Mouse (Mus musculus) CD4-positive naive resting alpha-beta T cell, adult 57 days (primary cell): Measurements from ENCODE around the gene C130079G13Rik. TPM values are rescaled to one million over a fixed set of nuclear protein-coding genes. Genes with fewer than 3 reads are reported as not detected.

Experiments used
- total RNA-seq: library from RNA; stranded (reverse); gene quantifications from one replicate; pipeline ENCODE4 v1.2.4, GENCODE M21; 2023

The C130079G13Rik gene
- not detected for total RNA-seq

DNA sequence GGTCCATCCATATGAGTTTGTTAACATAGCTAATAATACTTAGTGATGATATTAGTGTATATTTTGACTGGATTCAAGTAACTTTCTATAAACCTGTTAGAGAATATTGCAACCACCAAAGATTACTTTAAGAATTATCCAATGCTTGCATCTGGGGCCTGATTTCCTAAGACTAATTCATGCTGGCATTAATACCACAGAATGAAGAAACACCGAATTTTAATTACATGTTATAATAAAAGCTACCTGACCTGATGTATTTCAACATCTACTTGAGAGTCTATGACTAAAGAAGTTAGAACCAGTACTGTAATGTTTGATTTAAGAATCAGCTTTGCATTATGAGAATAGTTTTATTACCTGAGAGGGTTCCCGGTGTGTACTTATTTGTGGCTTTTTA, at the start of gene C130079G13Rik:
Gene C130079G13Rik (plus strand): TSS at position 301 of the 400 bp plus-strand sequence.

Other genes starting within 250 kb of the C130079G13Rik start
- gene Gm5538, start 195.4 kb upstream of the C130079G13Rik start, total RNA-seq, result 2.1 TPM
- not detected for gene Gm8298, start 64.2 kb upstream of the C130079G13Rik start, total RNA-seq
- not detected for gene Aadacl2, start 81.5 kb downstream of the C130079G13Rik start, total RNA-seq
- gene Aadac, start 100.5 kb downstream of the C130079G13Rik start, total RNA-seq, result not detected
- not detected for gene Sucnr1, start 156.7 kb downstream of the C130079G13Rik start, total RNA-seq